Mouse (Mus musculus) ES-E14 (cell line): ENCODE results near the gene Siae.

ENCODE experiments used
- CHD2 ChIP-seq: IDR thresholded peaks from 2 replicates; pipeline ENCODE4 v1.6.1; 2014; ENCODE audit warnings: mild to moderate bottlenecking, low read depth, low read length, inconsistent platforms
- HCFC1 ChIP-seq: IDR thresholded peaks from 2 replicates; pipeline ENCODE4 v1.6.1; 2012; ENCODE audit warnings: low read length, inconsistent platforms, borderline replicate concordance; ENCODE audit not compliant: insufficient read depth
- MAFK ChIP-seq: IDR thresholded peaks from 2 replicates; pipeline ENCODE4 v1.6.1; 2014; ENCODE audit warnings: mild to moderate bottlenecking, low read depth, low read length, inconsistent platforms; ENCODE audit not compliant: insufficient read depth
- ZC3H11A ChIP-seq: IDR thresholded peaks from 2 replicates; pipeline ENCODE4 v1.6.1; 2012; ENCODE audit warnings: low read depth, mild to moderate bottlenecking, inconsistent platforms, low read length, borderline replicate concordance
- ZNF384 ChIP-seq: IDR thresholded peaks from 2 replicates; pipeline ENCODE4 v1.6.1; 2012; ENCODE audit warnings: low read depth, low read length, inconsistent platforms

- TF ChIP-seq MAFK (no peak), CHD2 (no peak), ZNF384 (no peak), HCFC1 (no peak), ZC3H11A (no peak)
Measured at GRCm38 (mm10) chr9:37593690-37594089, 38.2 kb downstream of the Siae start.
